Mouse (Mus musculus): Measurements from ENCODE around the gene Por. TPM values are rescaled to one million over a fixed set of nuclear protein-coding genes. Genes with fewer than 3 reads are reported as not detected.

Por gene
- 96.4 and 106 TPM in 2 replicates for polyA plus RNA-seq (2015; fragmentation: Nextera tagmentation; extraction: Ambion mirVana)

- Histone ChIP-seq H3K4me3 (no peak within 1 kb of the TSS), H3K9me3 (0 out of 2 replicates have a peak, but pooled peaks cover 4% of the 10 kb centered on the region), H3K4me2 (no peak within 1 kb of the TSS), H3K9ac (no peak within 1 kb of the TSS), H3K27ac (replicated peaks) (no peak within 1 kb of the TSS), H3K27me3 (no peaks in the 10 kb centered on the region), H3K36me3 (no peaks in the 10 kb centered on the region), H3K4me1 (replicated peaks) (peaks cover 14% of the 10 kb centered on the region)
- no peak for ATAC-seq (ENCODE audit: low FRiP score, low read depth)
- 24% methylated on average over 9 of the region's 9 CpGs for WGBS
Observed at GRCm38 (mm10) chr5:135669741-135670275, at the start of gene Por. TSS of gene Por (plus strand) at chr5:135670033.

- Histone ChIP-seq H3K4me2 (no peak overlapping the region), H3K4me1 (replicated peaks) (no peaks in the 10 kb centered on the region), H3K27ac (replicated peaks) (no peak overlapping the region), H3K36me3 (no peaks in the 10 kb centered on the region), H3K4me3 (no peak overlapping the region), H3K9me3 (no peaks in the 10 kb centered on the region), H3K27me3 (no peaks in the 10 kb centered on the region), H3K9ac (no peak overlapping the region)
- ATAC-seq (ENCODE audit: low FRiP score, low read depth), result no peak
- 88% methylated on average over 9 of the region's 9 CpGs for WGBS
Observed at GRCm38 (mm10) chr5:135620526-135620925, 49.3 kb upstream of the Por start.

- no peak for ATAC-seq (ENCODE audit: low FRiP score, low read depth)
- H3K27ac ChIP-seq (replicated peaks), result no peak overlapping the region
- WGBS, result 85% methylated on average over 10 of the region's 10 CpGs
- H3K4me1 ChIP-seq (replicated peaks), result no peaks in the 10 kb centered on the region
- H3K27me3 ChIP-seq, result no peaks in the 10 kb centered on the region
- no peak overlapping the region for H3K4me2 ChIP-seq
- no peaks in the 10 kb centered on the region for H3K9me3 ChIP-seq
- no peak overlapping the region for H3K9ac ChIP-seq
- H3K36me3 ChIP-seq, result no peaks in the 10 kb centered on the region
- no peak overlapping the region for H3K4me3 ChIP-seq
Observed at GRCm38 (mm10) chr5:135621725-135622124, 48.1 kb upstream of the Por start.

- Histone ChIP-seq H3K4me3 (no peak overlapping the region), H3K27me3 (no peaks in the 10 kb centered on the region), H3K9me3 (no peaks in the 10 kb centered on the region), H3K4me2 (no peak overlapping the region), H3K27ac (replicated peaks) (no peak overlapping the region), H3K36me3 (no peaks in the 10 kb centered on the region), H3K4me1 (replicated peaks) (no peaks in the 10 kb centered on the region), H3K9ac (no peak overlapping the region)
- no peak for ATAC-seq (ENCODE audit: low FRiP score, low read depth)
- 87% methylated on average over 18 of the region's 18 CpGs for WGBS
Observed at GRCm38 (mm10) chr5:135623006-135623563, 46.7 kb upstream of the Por start.

- H3K9me3 ChIP-seq, result no peaks in the 10 kb centered on the region
- peak overlapping the region; percentile 34 for H3K4me2 ChIP-seq
- H3K27ac ChIP-seq (replicated peaks), result no peak overlapping the region
- no peak overlapping the region for H3K4me3 ChIP-seq
- 39% methylated on average over 10 of the region's 10 CpGs for WGBS
- H3K36me3 ChIP-seq, result no peaks in the 10 kb centered on the region
- no peak overlapping the region for H3K9ac ChIP-seq
- peaks cover 7% of the 10 kb centered on the region for H3K4me1 ChIP-seq (replicated peaks)
- no peaks in the 10 kb centered on the region for H3K27me3 ChIP-seq
- ATAC-seq (ENCODE audit: low FRiP score, low read depth), result no peak
Observed at GRCm38 (mm10) chr5:135628916-135629315, 40.9 kb upstream of the Por start.

- H3K4me3 ChIP-seq, result no peak overlapping the region
- no peaks in the 10 kb centered on the region for H3K9me3 ChIP-seq
- H3K4me2 ChIP-seq, result no peak overlapping the region
- H3K4me1 ChIP-seq (replicated peaks), result peaks cover 11% of the 10 kb centered on the region
- no peaks in the 10 kb centered on the region for H3K27me3 ChIP-seq
- H3K9ac ChIP-seq, result no peak overlapping the region
- WGBS, result 83% methylated on average over 3 of the region's 3 CpGs
- no peaks in the 10 kb centered on the region for H3K36me3 ChIP-seq
- ATAC-seq (ENCODE audit: low FRiP score, low read depth), result no peak
- no peak overlapping the region for H3K27ac ChIP-seq (replicated peaks)
Observed at GRCm38 (mm10) chr5:135629401-135629800, 40.4 kb upstream of the Por start.

GRCm38 (mm10) chr5:135630598-135630997 lies 39.2 kb upstream of the Por start:
- no peak for ATAC-seq (ENCODE audit: low FRiP score, low read depth)
- Histone ChIP-seq H3K4me2 (no peak overlapping the region), H3K4me3 (no peak overlapping the region), H3K9me3 (no peaks in the 10 kb centered on the region), H3K9ac (no peak overlapping the region), H3K27ac (replicated peaks) (no peak overlapping the region), H3K36me3 (peaks cover 6% of the 10 kb centered on the region), H3K4me1 (replicated peaks) (peaks cover 14% of the 10 kb centered on the region), H3K27me3 (no peaks in the 10 kb centered on the region)
- 32% methylated on average over 3 of the region's 3 CpGs for WGBS

- Histone ChIP-seq H3K4me3 (peak within 1 kb of the TSS; percentile 75), H3K36me3 (peaks cover 15% of the 10 kb centered on the region), H3K4me2 (peak within 1 kb of the TSS; percentile 64), H3K27me3 (no peaks in the 10 kb centered on the region), H3K27ac (replicated peaks) (peak within 1 kb of the TSS; percentile 95), H3K9me3 (no peaks in the 10 kb centered on the region), H3K4me1 (replicated peaks) (peaks cover 14% of the 10 kb centered on the region), H3K9ac (peak within 1 kb of the TSS; percentile 82)
- WGBS, result 14% methylated on average over 29 of the region's 30 CpGs
- ATAC-seq (ENCODE audit: low FRiP score, low read depth), result peak; percentile 99
Observed at GRCm38 (mm10) chr5:135632117-135632796, 37.6 kb upstream of the Por start, which contains the start of gene Rhbdd2. TSS of gene Rhbdd2 (plus strand) at chr5:135632618.

- H3K9me3 ChIP-seq, result no peaks in the 10 kb centered on the region
- peak overlapping the region; percentile 75 for H3K4me3 ChIP-seq
- under 1% methylated on average over 21 of the region's 21 CpGs for WGBS
- H3K4me2 ChIP-seq, result peak overlapping the region; percentile 64
- H3K27ac ChIP-seq (replicated peaks), result peak overlapping the region; percentile 95
- peak; percentile 88 for ATAC-seq (ENCODE audit: low FRiP score, low read depth)
- peaks cover 20% of the 10 kb centered on the region for H3K36me3 ChIP-seq
- H3K27me3 ChIP-seq, result no peaks in the 10 kb centered on the region
- H3K4me1 ChIP-seq (replicated peaks), result peaks cover 14% of the 10 kb centered on the region
- H3K9ac ChIP-seq, result peak overlapping the region; percentile 82
Observed at GRCm38 (mm10) chr5:135632797-135633144, 37.1 kb upstream of the Por start.

GRCm38 (mm10) chr5:135639760-135640458 lies 29.9 kb upstream of the Por start:
- peaks cover 46% of the 10 kb centered on the region for H3K36me3 ChIP-seq
- no peak for ATAC-seq (ENCODE audit: low FRiP score, low read depth)
- H3K4me2 ChIP-seq, result no peak overlapping the region
- no peak overlapping the region for H3K4me3 ChIP-seq
- no peaks in the 10 kb centered on the region for H3K27me3 ChIP-seq
- no peaks in the 10 kb centered on the region for H3K4me1 ChIP-seq (replicated peaks)
- no peak overlapping the region for H3K27ac ChIP-seq (replicated peaks)
- no peaks in the 10 kb centered on the region for H3K9me3 ChIP-seq
- 82% methylated on average over 7 of the region's 7 CpGs for WGBS
- no peak overlapping the region for H3K9ac ChIP-seq

- H3K36me3 ChIP-seq, result peaks cover 41% of the 10 kb centered on the region
- no peaks in the 10 kb centered on the region for H3K9me3 ChIP-seq
Observed at GRCm38 (mm10) chr5:135640459-135640789, 29.4 kb upstream of the Por start.

GRCm38 (mm10) chr5:135641028-135641427 lies 28.8 kb upstream of the Por start:
- Histone ChIP-seq H3K4me3 (no peak overlapping the region), H3K9ac (no peak overlapping the region), H3K4me1 (replicated peaks) (no peaks in the 10 kb centered on the region), H3K9me3 (no peaks in the 10 kb centered on the region), H3K27ac (replicated peaks) (no peak overlapping the region), H3K27me3 (no peaks in the 10 kb centered on the region), H3K36me3 (peaks cover 37% of the 10 kb centered on the region), H3K4me2 (no peak overlapping the region)
- ATAC-seq (ENCODE audit: low FRiP score, low read depth), result no peak
- 100% methylated on average over 1 of the region's 1 CpGs for WGBS

More at GRCm38 (mm10) chr5:135640459-135640789, 29.4 kb upstream of the Por start:
- H3K27me3 ChIP-seq, result no peaks in the 10 kb centered on the region
- no peaks in the 10 kb centered on the region for H3K4me1 ChIP-seq (replicated peaks)
- WGBS, result 87% methylated on average over 6 of the region's 6 CpGs
- no peak overlapping the region for H3K4me3 ChIP-seq
- H3K4me2 ChIP-seq, result no peak overlapping the region
- no peak overlapping the region for H3K9ac ChIP-seq
- no peak for ATAC-seq (ENCODE audit: low FRiP score, low read depth)
- no peak overlapping the region for H3K27ac ChIP-seq (replicated peaks)
